Mouse (Mus musculus): Measurements from ENCODE around the gene Slc10a7.
"Not testable (repeated sequence)": the region's sequence is repeated elsewhere in the genome, so short reads cannot be mapped to it uniquely, and the experiment has no call there.

The Slc10a7 gene

DNA sequence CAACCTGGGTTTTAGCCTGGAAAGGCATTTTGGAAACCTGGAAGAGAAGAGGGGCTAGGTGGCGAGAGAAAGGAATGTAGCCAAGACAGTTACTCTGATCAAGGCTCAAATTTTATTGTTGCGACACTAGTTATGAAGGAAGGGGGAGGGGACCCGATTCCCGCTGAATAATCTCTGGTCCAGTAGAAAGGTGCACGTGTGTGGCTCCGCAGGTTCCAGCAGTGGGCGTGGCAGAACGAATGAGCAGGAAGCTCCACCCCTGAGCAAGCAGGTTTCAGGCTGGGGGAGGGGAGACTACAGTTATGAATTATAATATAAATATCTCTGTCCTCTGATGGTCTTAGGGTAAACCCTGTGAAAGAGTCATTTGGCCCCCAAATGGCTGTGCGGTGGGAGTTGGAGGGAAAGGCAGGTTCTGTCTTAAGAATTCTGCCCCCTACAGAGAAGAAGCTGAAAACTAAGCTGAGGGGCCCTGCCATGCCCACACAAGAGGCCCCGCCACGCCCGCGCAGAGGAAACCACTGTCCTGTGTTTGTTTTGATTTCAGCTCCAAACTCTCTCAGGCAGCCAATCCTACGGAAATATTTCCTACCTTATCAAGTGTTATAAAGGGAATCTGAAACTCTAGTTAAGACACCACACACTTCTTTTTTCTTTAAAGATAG, 36.1 kb downstream of the Slc10a7 start:
- in situ Hi-C loops (cut with MseI, MboI) = not testable (repeated sequence)

DNA sequence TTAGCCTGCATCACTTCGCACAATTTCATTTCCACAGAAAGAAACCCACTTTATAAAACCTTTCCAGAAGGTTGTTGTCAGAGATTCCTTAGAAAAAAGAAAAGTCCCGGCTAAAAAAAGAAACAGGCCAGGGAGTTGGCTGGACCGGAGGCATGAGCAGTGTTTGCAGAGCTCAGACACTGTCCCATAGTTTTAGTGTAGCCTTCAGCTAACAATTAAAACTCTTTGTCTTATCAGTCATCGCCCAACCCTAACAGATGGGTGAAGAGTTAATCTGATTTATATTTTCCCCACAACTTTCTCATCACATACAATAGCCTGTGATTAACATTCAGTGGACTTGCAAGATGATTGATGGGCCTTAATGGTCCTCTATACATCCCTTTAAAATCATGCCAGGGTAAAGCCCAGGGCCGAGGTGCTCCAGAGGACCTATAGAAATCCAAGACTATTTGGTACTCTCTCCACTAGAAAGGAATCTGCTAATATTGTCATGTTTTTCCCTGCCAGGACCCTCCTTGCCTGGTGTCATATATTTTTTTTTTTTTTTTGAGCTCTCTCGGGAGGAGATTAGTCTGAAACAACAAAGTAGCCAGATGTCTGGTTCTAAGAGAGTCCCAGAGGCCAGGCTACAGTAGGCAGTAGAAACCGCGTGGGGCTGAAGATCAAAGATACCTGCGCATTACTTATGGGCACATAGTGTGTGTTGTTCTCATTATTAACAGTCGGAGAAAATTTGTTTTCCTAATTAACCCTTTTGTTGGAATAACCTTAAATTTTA, 41.0 kb downstream of the Slc10a7 start:
- in situ Hi-C loops (cut with MseI, MboI) = no loop called here

DNA sequence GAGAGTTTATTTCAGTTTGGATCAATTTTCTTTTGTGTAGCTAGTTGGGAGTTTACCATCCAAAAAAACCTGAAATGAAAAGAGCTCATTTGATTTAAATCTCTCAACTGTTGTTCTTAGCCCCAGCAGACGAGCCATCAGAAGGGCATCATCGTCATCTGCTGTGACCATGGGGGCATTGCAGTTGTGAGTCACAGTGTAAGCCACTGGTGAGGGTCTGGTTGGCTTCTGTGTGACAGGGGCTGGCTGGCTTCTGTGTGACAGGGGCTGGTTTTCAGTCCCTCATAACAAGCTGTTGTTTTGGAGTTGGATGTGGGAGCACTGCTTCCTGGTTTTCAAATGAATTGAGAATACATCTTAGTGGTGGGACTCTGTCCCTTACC, 41.6 kb downstream of the Slc10a7 start:
- in situ Hi-C loops (cut with MseI, MboI) = no loop called here

DNA sequence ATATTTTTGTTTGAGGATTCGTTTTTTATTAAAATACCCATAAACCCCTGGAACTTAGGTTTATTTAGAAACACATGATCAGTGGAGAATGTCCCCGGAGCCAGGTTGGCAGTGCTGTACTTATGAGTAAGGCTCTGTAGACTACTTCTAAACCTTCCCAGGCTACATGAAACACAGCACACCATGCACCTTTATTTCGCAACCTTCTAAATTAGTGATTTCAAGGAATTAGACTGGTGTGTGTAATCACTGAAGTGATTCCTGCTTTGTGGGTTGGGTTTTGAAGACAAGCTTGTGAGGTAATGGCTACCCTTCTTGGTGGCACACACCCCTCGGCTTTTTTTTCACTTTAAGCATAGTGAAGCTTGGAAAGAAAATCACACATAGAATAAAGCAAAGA, 46.7 kb downstream of the Slc10a7 start:
- in situ Hi-C loops (cut with MseI, MboI) = no loop called here

DNA sequence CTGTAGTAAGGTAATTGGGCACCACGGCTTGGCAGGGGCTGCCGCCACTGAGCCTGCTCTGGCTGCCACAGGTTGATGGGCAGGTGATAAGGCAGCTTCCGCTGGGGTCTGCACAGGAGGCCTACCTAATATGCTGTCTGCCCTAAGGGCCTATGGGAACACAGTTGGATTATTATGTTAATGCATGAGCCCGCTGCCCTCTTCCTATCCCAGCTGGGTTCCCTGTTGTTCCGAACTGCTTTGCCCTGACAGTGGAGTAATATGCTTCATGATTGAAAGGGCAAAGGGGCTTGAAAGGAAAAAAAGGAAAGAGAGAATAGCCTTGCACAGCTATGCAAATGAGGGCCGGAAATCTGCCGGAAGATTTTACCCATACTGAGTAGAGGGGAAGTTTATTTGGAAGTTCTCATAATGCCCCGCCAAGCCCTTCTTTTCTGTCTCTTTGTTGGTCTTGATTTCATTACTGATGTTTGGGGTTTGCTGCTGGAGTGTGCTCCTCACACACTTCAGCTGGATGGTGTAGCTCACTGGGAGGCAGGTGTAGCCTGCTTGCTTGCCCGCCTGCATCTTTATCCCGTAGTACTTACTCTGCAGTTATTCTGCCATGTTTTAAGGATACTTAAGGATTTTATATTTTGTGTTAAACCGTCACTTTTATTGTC, 47.8 kb downstream of the Slc10a7 start:
- in situ Hi-C loops (cut with MseI, MboI) = no loop called here

DNA sequence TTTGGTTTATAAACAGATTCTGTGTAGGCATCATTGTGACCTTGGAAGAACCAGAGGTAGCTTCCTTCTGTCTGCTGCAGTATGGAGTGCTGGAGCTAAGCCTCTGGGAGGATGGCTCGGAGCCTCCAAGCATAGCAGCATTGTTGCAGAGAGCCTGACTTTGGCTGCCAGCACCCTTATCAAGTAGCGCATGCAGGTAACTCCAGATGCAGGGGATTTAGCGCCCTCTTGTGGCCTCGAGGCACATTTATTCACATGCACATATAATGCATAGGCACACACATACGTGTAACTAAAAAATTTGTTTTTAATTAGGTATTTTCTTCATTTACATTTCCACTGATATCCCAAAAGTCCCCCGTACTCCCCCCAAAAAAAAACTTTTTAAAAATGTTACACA, 52.5 kb downstream of the Slc10a7 start:
- in situ Hi-C loops (cut with MseI, MboI) = no loop called here

GRCm38 (mm10) chr8:78563466-78564058, 54.4 kb downstream of the Slc10a7 start:
- in situ Hi-C loops (cut with MseI, MboI) = no loop called here

DNA sequence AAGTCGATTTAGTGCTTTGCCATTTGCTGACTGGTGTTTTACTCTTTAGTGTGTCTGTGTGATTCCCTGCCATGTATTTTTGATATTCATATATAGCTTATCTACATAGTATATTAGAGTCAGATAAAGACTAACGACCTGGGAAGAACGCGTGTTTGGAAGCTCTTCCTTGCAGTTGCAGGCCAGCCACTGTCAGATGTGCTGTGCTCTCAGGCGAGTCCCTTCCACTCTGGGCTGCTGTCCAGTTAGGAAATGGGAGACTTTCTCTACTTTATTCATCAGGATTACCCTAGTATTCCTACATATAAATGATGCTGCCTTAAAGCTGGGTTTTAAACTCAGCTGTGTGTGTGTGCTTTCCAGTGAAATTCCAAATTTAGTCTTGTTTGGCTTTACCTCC, 55.1 kb downstream of the Slc10a7 start:
- in situ Hi-C loops (cut with MseI, MboI) = no loop called here

GRCm38 (mm10) chr8:78568196-78568595, 59.0 kb downstream of the Slc10a7 start:
- in situ Hi-C loops (cut with MseI, MboI) = no loop called here

GRCm38 (mm10) chr8:78571528-78571927, 62.4 kb downstream of the Slc10a7 start:
- in situ Hi-C loops (cut with MseI, MboI) = no loop called here

GRCm38 (mm10) chr8:78574207-78574606, 65.1 kb downstream of the Slc10a7 start:
- in situ Hi-C loops (cut with MseI, MboI) = no loop called here

DNA sequence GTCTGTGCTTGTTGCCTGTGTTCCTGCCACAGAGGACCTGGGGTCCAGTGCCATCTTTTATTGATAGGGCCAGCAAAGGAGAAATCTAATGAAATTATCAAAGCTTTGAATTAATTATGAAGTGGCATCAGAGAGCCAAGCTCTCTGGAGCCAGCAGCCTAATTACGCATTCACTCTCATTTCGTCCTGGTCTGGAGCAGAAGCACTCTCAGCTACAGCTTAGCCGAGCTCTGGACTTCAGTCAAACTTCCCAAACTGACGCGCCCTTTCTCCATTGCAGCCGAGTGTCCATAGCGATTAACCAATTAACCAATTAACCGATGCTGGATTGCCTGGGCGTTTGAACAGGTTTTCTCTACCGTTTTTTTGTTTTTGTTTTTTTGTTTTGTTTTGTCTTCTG, 68.4 kb downstream of the Slc10a7 start:
- in situ Hi-C loops (cut with MseI, MboI) = no loop called here

- in situ Hi-C loops (cut with MseI, MboI) = no loop called here
These were observed 68.9 kb downstream of the Slc10a7 start for GRCm38 (mm10) chr8:78578036-78578435.

- in situ Hi-C loops (cut with MseI, MboI) = no loop called here
These were observed 75.0 kb downstream of the Slc10a7 start for GRCm38 (mm10) chr8:78584011-78584776.

DNA sequence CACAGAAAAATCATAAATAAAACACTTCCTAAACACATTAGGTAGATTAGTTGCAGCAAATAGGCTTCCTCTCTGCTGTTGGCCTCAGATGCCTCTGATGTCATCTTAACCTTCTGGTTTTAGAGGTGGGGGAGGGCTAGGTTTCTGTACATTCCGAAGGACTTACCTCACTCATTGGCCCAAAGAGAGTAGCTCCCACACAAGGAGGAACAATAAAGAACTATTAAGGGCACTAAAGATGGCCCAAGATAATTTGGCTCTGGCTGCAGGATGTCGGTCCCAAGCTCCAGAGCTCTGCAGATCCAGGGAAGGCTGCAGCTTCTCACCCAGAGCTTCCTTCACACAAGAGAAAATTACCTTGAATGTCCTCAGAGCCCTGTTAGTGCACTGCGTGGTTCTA, 75.7 kb downstream of the Slc10a7 start:
- in situ Hi-C loops (cut with MseI, MboI) = no loop called here

- in situ Hi-C loops (cut with MseI, MboI) = no loop called here
These were observed 86.3 kb downstream of the Slc10a7 start for GRCm38 (mm10) chr8:78595481-78595908.

DNA sequence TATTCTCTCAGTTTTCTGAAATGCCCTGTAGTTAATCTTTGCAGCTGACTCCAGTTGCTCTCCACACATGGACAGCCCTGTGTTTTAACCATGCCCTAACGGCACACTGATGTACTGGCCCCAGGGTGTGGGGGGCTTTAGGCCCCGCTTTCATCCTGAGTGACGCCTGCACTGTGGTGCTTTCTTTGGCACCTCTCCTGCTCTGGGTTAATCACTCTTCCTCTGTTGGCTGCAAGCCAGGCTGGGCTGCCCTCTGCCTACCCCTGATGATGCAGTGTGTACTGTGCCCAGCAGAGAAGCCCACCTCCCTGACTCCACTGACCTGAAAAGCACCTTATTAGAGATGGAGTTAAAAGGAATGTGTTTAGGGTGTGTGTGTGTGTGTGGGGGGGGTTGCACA, 89.1 kb downstream of the Slc10a7 start:
- in situ Hi-C loops (cut with MseI, MboI) = no loop called here

DNA sequence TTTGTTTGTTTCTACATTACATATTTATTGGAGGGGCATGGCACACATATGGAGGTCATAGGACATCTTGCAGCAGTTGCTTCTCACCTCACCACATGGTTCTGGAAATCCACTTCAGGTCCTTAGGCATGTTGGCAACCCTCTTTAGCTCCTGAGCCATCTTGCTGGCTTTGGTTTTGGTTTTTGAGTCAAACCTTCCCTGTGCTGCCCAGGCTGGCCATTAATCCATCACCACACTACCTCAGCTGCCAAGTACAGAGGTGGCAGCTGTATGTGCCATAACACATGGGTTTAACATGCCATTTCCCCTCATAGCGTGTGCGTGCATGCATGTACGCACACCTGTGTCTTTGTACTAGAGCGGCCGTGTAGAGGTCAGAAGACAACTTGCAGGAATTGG, 93.9 kb downstream of the Slc10a7 start:
- in situ Hi-C loops (cut with MseI, MboI) = no loop called here

GRCm38 (mm10) chr8:78604426-78604825, 95.3 kb downstream of the Slc10a7 start:
- in situ Hi-C loops (cut with MseI, MboI) = no loop called here

- in situ Hi-C loops (cut with MseI, MboI) = no loop called here
These were observed 100.2 kb downstream of the Slc10a7 start for GRCm38 (mm10) chr8:78609301-78609700.

DNA sequence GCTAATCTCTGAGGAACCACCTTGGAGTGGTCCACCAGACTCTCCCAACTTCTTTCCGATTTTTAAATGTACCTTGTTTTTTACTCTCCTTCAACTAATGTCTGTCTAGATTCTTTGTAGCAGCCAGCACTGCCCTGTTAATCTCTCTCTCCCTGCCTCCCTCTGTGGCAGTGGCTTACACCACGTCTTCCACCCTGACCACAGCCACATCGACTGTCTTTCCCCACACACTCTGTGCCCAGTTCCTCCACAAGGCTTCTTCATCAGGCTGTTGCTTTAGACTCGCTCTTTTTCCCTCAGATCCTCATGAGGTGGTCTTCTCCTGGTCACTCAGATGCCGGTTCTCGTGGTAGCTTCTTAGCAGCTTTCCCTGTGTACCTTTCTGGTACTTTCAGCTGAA, 101.9 kb downstream of the Slc10a7 start:
- in situ Hi-C loops (cut with MseI, MboI) = no loop called here

GRCm38 (mm10) chr8:78622362-78622761, 113.2 kb downstream of the Slc10a7 start:
- in situ Hi-C loops (cut with MseI, MboI) = no loop called here

Measured in mouse trophoblast stem cell (cell line).